Mouse (Mus musculus) neural tube, embryonic 11.5 days (tissue): ENCODE measurements around the gene Sstr4. TPM values are rescaled to one million over a fixed set of nuclear protein-coding genes. Genes with fewer than 3 reads are reported as not detected.
A peak's percentile ranks its signal among the peaks of the same experiment; 100 is the strongest.

Experiments used
- ATAC-seq: fragments of 200-750 bp; cut with Nextera tagmentation; 2 replicates; pipeline ENCODE4 v1.8.0; 2017; ENCODE audit warnings: moderate number of reproducible peaks, mild to moderate bottlenecking, moderate TSS enrichment, moderate library complexity; ENCODE audit not compliant: insufficient read depth, low FRiP score, low TSS enrichment
- DNase-seq: peaks from one replicate; pipeline ENCODE4 v3.0.0-alpha.2; 2015; ENCODE audit warnings: low spot score
- H3K27ac ChIP-seq: fragments of 300-500 bp; sonication (generic); 2 replicates; pipeline ENCODE4 v1.5.1; 2014; ENCODE audit warnings: low read depth, mild to moderate bottlenecking, low read length
- H3K27me3 ChIP-seq: fragments of 300-500 bp; sonication (generic); 2 replicates; pipeline ENCODE4 v1.6.1; 2014; ENCODE audit warnings: mild to moderate bottlenecking, low read length, mixed read lengths; ENCODE audit not compliant: control insufficient read depth, insufficient read depth
- H3K36me3 ChIP-seq: fragments of 300-500 bp; sonication (generic); 2 replicates; pipeline ENCODE4 v1.6.1; 2014; ENCODE audit warnings: mild to moderate bottlenecking, low read length, moderate library complexity, mixed read lengths; ENCODE audit not compliant: control insufficient read depth, insufficient read depth
- H3K4me1 ChIP-seq: fragments of 300-500 bp; sonication (generic); 2 replicates; pipeline ENCODE4 v1.6.1; 2014; ENCODE audit warnings: low read length, mixed read lengths; ENCODE audit not compliant: control insufficient read depth, insufficient read depth
- H3K4me2 ChIP-seq: fragments of 300-500 bp; sonication (generic); 2 replicates; pipeline ENCODE4 v1.6.1; 2014; ENCODE audit warnings: low read depth, mild to moderate bottlenecking, moderate library complexity
- H3K4me3 ChIP-seq: fragments of 300-500 bp; sonication (generic); 2 replicates; pipeline ENCODE4 v1.5.1; 2014; ENCODE audit warnings: low read depth, low read length
- H3K9ac ChIP-seq: fragments of 300-500 bp; sonication (generic); 2 replicates; pipeline ENCODE4 v1.6.1; 2014; ENCODE audit warnings: mild to moderate bottlenecking, low read length
- H3K9me3 ChIP-seq: fragments of 300-500 bp; sonication (generic); 2 replicates; pipeline ENCODE4 v1.6.1; 2016; ENCODE audit warnings: low read length; ENCODE audit not compliant: control insufficient read depth
- WGBS: fragments of 180-500 bp; shearing (Covaris S2); extraction: QIAGEN DNeasy Blood & Tissue Kit; methylation state at CpG from one replicate; pipeline ENCODE4 v1.1.7; 2014; 5-methylcytosine and 5-hydroxymethylcytosine counted together
- polyA plus RNA-seq: library from polyadenylated mRNA; unstranded; fragments of >200 nt; fragmentation: Nextera tagmentation; extraction: Ambion mirVana; gene quantifications from 2 replicates; pipeline ENCODE4 v1.2.1, GENCODE M21; 2014

Gene Sstr4
- polyA plus RNA-seq, 1 experiment from 2014 or later = 0.80 TPM

DNA sequence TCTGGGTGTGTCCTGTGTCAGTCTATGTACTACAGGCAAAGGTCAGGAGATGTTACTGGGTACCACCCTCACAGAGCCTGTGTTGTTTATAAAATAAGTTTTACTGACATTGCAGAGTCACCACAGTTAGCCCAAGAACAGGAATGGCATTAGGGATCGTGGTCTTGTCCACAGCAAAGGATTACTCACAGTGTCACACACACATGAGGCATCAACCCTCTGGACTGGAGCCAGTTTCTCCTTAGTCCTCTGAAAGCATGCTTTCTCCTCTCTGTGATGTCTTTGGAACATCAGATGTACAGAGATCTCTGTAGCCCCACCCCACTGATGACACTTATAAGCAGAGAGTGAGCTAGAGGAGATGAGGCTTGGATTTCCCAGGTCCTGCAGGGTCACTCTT, 7.1 kb downstream of the Sstr4 start:
- H3K9ac ChIP-seq = no peak overlapping the region
- WGBS = 83% methylated on average over 1 of the region's 1 CpGs
- H3K27me3 ChIP-seq = peaks cover 16% of the 10 kb centered on the region
- no peak overlapping the region for H3K27ac ChIP-seq
- DNase-seq (no peak), ATAC-seq (no peak)
- no peaks in the 10 kb centered on the region for H3K36me3 ChIP-seq
- peaks cover 5% of the 10 kb centered on the region for H3K4me1 ChIP-seq
- no peak overlapping the region for H3K4me2 ChIP-seq
- H3K4me3 ChIP-seq = no peak overlapping the region
- no peaks in the 10 kb centered on the region for H3K9me3 ChIP-seq

DNA sequence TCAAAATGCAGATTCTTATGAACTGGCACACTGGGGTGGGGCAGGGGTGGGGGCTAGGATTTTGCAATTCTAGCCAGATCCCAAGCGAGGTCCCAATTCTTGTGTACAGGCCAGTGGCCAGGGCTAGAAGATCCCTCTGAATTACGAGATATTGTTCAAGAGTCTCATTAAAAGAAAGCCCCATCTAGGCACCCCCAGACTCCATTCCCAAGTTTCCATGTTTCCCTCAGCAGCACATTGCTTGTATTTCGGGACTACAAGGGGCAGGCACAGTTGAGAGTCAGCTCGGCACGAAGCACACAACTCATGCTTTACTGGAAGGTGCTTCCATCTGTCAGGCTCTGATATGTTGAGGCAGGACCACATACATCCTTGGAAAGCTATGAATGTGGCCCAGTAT, 9.8 kb downstream of the Sstr4 start:
- no peak overlapping the region for H3K4me2 ChIP-seq
- DNase-seq = no peak
- peaks cover 34% of the 10 kb centered on the region for H3K27me3 ChIP-seq

DNA sequence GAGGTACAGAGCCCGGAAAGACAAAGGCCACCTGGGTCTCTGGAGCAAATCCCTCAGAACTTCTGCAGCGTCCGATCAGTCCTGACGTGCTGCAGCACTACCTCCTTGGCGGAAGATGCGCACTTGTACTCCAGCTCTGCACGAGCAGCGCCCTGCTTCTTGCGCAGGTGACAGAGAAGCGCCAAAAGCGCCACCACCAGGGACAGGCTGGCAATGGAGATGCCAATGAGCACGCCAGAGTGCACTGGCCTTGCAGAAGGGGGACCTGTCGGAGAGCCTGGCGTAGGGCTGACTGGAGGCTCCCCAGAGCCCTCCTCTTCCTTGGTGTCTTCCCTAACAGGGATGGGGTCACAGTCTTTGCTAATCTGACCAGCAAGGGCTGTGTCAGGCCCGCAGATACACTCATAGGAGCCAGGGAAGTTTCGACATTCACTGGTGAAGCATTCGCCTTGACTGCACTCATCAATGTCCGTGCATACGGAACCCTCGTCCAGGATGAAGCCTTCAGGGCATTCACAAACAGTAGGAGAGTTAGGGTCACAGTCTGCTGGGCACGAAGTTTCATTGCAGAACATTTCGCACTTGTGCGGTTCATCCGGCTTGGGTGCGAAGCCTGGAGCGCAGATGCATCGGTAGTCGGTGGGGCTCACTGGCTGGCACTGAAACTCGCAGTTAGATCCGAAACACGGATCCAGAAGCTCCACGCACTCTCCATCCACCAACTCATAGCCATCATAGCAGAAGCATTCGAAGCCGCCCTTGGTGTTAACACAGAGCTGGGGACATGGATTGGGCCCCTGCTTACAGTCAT, 11.2 kb downstream of the Sstr4 start:
- no peaks in the 10 kb centered on the region for H3K9me3 ChIP-seq
- 12% methylated on average over 34 of the region's 34 CpGs for WGBS
- H3K4me3 ChIP-seq = peak overlapping the region; percentile 33; the same call in 1 of the 2 replicates
- peaks cover 34% of the 10 kb centered on the region for H3K27me3 ChIP-seq
- H3K27ac ChIP-seq = no peak overlapping the region
- H3K4me2 ChIP-seq = peak overlapping the region; percentile 61
- no peaks in the 10 kb centered on the region for H3K36me3 ChIP-seq
- no peak overlapping the region for H3K9ac ChIP-seq
- no peak for ATAC-seq
- peaks cover 17% of the 10 kb centered on the region for H3K4me1 ChIP-seq
- DNase-seq = peak; percentile 45

More for the DNA sequence above, 9.8 kb downstream of the Sstr4 start:
- Histone ChIP-seq H3K27ac (no peak overlapping the region), H3K9me3 (no peaks in the 10 kb centered on the region), H3K36me3 (no peaks in the 10 kb centered on the region), H3K9ac (no peak overlapping the region), H3K4me3 (no peak overlapping the region), H3K4me1 (peaks cover 17% of the 10 kb centered on the region)
- 76% methylated on average over 5 of the region's 5 CpGs for WGBS
- ATAC-seq = no peak

DNA sequence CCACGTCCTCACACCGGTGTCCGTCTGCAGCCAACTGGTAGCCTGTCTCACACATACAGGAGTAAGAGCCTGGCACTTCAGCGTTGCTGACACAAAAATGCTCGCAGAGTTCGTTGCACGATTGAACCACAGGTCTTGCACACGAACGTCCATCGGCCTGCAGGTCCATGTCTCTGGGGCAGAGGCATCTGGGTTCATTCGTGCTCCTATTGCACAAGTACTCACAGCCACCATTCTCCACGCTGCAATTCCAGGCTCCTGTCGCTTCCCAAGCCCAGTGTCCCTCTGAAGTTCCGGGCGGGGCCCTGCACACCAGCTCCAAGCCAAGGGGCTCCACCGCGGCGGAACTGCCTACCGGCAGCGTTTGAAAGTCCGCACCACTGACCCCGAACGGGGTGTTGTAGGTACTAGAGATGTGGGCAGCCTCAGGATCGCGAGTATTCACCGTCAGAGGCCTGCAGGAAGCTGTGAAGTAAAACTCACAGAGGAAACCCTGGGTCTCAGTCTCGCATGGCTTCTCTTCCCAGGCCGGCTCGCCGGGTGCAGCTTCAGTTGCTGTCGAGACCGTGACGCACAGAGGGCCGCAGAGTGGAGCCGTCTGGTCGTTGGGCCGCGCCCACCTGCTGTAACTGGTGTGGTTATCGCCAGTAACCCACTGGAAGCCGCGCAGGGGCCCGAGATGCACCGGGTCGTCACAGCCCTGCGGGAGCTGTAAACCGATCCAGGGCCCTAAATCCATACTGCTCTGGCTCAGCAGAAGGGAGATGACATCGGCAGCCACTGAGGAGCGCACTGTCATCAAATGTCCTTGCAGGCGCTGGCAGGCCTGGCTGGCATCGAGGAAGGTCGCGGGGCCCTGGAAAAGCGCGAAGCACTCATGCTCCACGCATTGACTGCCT, 12.1 kb downstream of the Sstr4 start:
- Histone ChIP-seq H3K4me1 (peaks cover 17% of the 10 kb centered on the region), H3K4me3 (peak overlapping the region; percentile 33), H3K4me2 (peak overlapping the region; percentile 61), H3K9me3 (no peaks in the 10 kb centered on the region), H3K27me3 (peaks cover 34% of the 10 kb centered on the region), H3K36me3 (no peaks in the 10 kb centered on the region), H3K9ac (peak overlapping the region; percentile 35; the same call in 1 of the 2 replicates), H3K27ac (no peak overlapping the region)
- DNase-seq (peak; percentile 40), ATAC-seq (peak; percentile 46)
- WGBS = 5% methylated on average over 55 of the region's 55 CpGs

DNA sequence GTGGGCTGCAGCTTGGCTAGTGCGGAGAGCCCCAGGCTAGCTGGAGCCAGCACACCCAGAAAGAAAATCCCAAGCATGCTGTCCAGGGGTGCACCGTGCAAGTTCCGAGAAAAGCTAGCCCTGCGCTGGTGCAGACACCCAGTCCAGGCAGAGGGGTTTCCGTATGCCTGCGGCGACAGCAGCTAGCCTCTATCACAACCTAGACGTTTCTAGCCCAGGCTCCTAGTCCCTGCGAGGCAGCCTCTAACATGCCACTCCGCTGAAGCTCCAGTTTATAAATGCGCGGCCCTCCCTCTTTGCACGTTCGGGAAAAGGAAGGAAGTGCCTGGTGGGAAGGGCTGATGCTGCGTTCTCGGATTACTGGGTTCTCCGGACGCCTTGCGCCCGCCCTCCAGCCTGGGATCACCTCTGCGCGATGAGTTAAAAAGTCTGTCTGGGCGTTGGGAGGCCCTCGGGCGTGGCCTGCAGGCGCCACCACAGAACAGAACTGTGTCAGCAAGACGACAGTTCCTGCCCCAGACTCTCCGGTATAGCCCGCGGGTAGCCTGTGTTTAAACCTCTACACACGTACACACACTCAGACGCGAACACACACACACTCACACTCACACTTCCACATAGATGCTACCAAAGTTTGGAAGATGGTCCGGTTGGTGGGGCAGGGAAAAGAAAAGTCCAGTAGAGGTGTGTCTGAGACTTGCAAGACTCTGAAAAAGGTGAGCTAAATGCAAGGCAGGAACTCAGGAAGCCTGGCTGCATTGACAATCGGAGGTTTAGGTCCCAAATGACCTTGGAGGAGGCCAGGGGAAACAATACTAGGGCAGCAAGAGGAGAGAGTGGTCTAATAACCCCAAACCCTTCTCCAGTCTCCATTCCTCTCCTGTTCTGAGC, 13.0 kb downstream of the Sstr4 start, which contains the start of gene Thbd:
Thbd (minus strand) TSS at position 319 of the 891 bp plus-strand sequence.
- Histone ChIP-seq H3K9me3 (no peaks in the 10 kb centered on the region), H3K9ac (peak within 1 kb of the TSS; percentile 35; the same call in 1 of the 2 replicates), H3K4me3 (peak within 1 kb of the TSS; percentile 33), H3K27me3 (peaks cover 34% of the 10 kb centered on the region), H3K4me1 (peaks cover 17% of the 10 kb centered on the region), H3K27ac (no peak within 1 kb of the TSS), H3K4me2 (peak within 1 kb of the TSS; percentile 61), H3K36me3 (no peaks in the 10 kb centered on the region)
- 3% methylated on average over 34 of the region's 35 CpGs for WGBS
- DNase-seq = peak; percentile 62
- ATAC-seq = peak; percentile 32

DNA sequence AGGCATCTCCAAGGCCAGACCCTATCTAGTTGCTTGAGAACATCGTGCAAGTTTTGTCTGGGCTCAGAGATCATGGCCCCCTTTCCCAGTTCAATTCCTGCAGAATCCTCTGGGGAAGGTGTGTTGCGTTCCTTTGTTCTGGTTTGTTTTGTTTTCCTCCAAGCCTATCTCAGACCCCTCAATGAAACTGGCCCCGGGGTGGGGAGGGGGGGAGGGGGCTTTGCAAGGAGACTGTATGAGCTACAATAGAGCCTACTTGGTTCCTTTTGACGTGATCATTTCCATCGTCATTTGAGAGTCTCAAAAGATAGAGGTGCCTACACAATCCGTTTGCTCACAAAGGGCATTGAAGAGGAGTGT, 13.6 kb downstream of the Sstr4 start:
- Histone ChIP-seq H3K4me3 (no peak overlapping the region), H3K9me3 (no peaks in the 10 kb centered on the region), H3K27me3 (peaks cover 34% of the 10 kb centered on the region), H3K4me2 (no peak overlapping the region), H3K4me1 (peaks cover 17% of the 10 kb centered on the region), H3K9ac (no peak overlapping the region), H3K36me3 (no peaks in the 10 kb centered on the region), H3K27ac (no peak overlapping the region)
- DNase-seq = no peak
- ATAC-seq = peak; percentile 2; the same call in 1 of the 2 replicates
- WGBS = 18% methylated on average over 6 of the region's 6 CpGs

DNA sequence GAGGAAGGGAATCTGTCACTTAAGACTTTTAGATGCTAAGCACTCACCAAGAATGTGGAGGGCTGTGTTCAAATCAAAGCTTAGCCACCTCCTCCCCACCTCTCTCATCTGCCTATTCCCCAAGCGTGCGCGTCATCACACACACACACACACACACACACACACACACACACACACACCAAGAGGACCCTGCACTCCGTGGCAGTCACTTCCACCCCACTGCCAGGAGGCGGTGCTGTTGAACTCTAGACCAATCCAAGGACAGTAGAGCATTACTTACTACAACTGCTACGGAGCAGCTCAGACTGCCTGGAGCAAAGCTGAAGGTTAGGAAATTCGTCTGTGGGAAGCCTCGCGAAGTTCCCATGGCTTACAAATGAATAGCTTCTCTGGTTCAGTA, 14.0 kb downstream of the Sstr4 start:
- no peak overlapping the region for H3K27ac ChIP-seq
- peaks cover 34% of the 10 kb centered on the region for H3K27me3 ChIP-seq
- H3K9me3 ChIP-seq = no peaks in the 10 kb centered on the region
- no peaks in the 10 kb centered on the region for H3K36me3 ChIP-seq
- ATAC-seq (peak; percentile 73; the same call in 1 of the 2 replicates), DNase-seq (peak; percentile 72)
- no peak overlapping the region for H3K4me2 ChIP-seq
- H3K4me3 ChIP-seq = no peak overlapping the region
- WGBS = 30% methylated on average over 9 of the region's 9 CpGs
- peaks cover 17% of the 10 kb centered on the region for H3K4me1 ChIP-seq
- no peak overlapping the region for H3K9ac ChIP-seq

DNA sequence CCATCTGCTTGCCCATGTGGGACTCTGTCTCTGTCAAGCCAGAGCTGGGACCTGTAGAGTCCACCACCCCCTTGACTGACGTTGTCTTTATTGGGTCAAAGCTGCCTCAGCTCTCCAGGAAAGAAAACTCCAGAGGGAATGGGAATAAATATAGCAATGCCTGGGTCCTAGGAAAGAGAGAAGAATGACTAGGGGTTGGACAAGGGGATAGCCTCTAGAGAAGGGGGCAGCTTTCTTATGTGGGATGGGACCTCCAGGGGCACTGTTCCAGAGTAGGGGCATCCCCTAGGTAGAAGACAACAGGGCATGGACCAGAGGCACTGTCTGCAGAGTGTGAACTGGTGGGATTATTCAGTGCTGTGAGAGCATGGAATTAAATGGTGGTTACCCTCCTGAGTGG, 14.7 kb downstream of the Sstr4 start:
- 86% methylated on average over 1 of the region's 1 CpGs for WGBS
- no peak overlapping the region for H3K9ac ChIP-seq
- DNase-seq (no peak), ATAC-seq (no peak)
- peaks cover 17% of the 10 kb centered on the region for H3K4me1 ChIP-seq
- no peak overlapping the region for H3K27ac ChIP-seq
- H3K4me2 ChIP-seq = no peak overlapping the region
- no peak overlapping the region for H3K4me3 ChIP-seq
- H3K36me3 ChIP-seq = no peaks in the 10 kb centered on the region
- H3K27me3 ChIP-seq = peaks cover 34% of the 10 kb centered on the region
- H3K9me3 ChIP-seq = no peaks in the 10 kb centered on the region
